Mouse (Mus musculus) lung, postnatal 0 days (tissue): Measurements from ENCODE around the gene Mbl2.

Source experiments
- CTCF ChIP-seq: IDR thresholded peaks from 2 replicates; pipeline ENCODE4 v1.5.1; 2016; ENCODE audit warnings: antibody characterized with exemption, mild to moderate bottlenecking
- EP300 ChIP-seq: IDR thresholded peaks from 2 replicates; pipeline ENCODE4 v1.6.1; 2016; ENCODE audit warnings: antibody characterized with exemption, mild to moderate bottlenecking, control low read depth

- TF ChIP-seq EP300 (no peak), CTCF (no peak)
Observed at GRCm38 (mm10) chr19:30206981-30207380, 25.8 kb upstream of the Mbl2 start.
